Mouse (Mus musculus) olfactory bulb, adult 2 months (tissue): ENCODE measurements around the gene Olfr324.

Experiments used
- CTCF ChIP-seq: fragments of 200-500 bp; IDR thresholded peaks from 2 replicates; pipeline ENCODE4 v1.5.1; 2012; ENCODE audit warnings: low read depth, mild to moderate bottlenecking, low read length, moderate library complexity; ENCODE audit not compliant: insufficient read depth
- POLR2A ChIP-seq: fragments of 200-500 bp; IDR thresholded peaks from 2 replicates; pipeline ENCODE4 v1.6.1; 2012; ENCODE audit warnings: mild to moderate bottlenecking, low read depth, low read length, moderate library complexity; ENCODE audit not compliant: insufficient read depth

DNA sequence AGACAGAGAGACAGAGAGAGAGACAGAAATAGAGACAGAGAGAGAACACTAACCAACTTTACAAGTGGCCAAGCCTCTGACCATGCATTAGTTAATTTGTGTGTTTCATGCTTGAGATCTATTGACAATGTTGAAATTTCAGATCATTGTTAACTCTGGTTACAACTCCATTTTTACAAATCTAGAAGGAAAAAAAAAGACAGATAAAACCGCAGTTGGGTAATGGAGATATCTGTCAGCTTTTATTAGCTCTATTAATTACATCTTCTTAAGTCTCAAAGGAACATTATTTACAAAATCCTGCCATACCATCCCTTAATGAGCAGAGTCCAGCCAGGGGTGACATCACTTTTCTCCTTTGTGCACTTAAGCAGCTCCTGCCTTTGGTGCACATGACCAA lies 17.5 kb upstream of the Olfr324 start, which contains the start of gene Olfr325:
- no peak for TF ChIP-seq CTCF
- no peak for TF ChIP-seq POLR2A
